Mouse (Mus musculus) adrenal gland, adult (tissue): ENCODE measurements around the gene Wdhd1.
A peak's percentile ranks its signal among the peaks of the same experiment; 100 is the strongest.

Experiments used
- DNase-seq, 2 experiments: peaks; one replicate each; pipeline ENCODE4 v3.0.0; 2022 to 2023; ENCODE audit warnings: low spot score in 1 of 2; ENCODE audit not compliant: inconsistent age in 2 of 2

Wdhd1 gene

DNA sequence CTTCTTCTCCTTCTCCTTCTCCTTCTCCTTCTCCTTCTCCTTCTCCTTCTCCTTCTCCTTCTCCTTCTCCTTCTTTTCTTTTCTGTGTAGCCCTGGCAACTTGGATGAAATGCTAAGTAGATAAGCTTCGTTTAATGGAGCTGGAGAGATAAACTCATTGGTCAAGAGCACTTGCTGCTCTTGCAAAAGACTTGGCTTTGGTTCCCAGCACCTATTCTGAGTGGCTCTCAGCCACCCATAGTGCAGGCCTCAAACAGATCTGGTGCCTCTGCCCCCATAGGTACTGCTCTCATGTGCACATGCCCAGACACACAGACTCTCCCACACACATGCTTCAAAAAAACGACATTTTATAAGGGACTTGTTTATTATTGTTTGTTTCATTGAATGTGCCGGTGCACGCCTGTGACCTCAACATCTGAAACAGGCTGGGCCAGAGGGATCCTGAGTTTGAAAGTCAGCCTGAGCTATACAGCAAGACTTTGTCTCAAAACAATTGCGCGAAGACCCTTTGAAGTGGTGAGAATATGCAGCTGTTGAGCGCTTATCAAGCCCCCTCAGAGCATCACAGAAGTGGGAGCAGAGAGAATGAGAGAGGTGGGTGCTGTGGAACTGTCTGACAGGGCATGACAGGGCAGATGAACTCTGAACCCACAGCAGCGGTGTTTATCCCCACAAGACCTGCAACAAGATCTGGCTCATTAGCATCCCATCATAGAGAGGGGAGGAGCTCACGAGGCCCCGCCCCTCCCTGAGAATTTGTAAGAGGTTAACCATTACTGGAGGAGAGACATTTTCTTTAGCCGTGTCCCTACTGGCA, 53.8 kb downstream of the Wdhd1 start:
- DNase-seq, result no peak

DNA sequence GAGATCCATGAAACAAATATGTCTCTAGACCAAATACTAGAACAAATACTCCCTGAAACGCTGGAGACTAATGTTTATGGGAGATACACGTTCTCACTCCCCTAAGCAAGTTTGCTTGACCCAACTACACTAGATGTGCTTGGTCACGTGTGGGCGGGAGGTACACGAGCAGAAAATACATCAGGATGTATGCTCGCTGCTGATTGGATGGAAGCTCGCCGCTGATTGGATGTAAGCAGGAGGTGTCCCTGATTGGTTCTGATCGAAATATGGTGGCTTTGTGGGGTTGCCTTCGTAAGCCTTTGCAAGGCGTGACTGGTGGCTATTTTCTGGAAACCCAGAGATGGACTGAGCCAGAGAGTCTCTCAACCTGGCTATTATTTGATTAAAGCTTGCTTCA, 55.1 kb downstream of the Wdhd1 start:
- DNase-seq, result no peak

DNA sequence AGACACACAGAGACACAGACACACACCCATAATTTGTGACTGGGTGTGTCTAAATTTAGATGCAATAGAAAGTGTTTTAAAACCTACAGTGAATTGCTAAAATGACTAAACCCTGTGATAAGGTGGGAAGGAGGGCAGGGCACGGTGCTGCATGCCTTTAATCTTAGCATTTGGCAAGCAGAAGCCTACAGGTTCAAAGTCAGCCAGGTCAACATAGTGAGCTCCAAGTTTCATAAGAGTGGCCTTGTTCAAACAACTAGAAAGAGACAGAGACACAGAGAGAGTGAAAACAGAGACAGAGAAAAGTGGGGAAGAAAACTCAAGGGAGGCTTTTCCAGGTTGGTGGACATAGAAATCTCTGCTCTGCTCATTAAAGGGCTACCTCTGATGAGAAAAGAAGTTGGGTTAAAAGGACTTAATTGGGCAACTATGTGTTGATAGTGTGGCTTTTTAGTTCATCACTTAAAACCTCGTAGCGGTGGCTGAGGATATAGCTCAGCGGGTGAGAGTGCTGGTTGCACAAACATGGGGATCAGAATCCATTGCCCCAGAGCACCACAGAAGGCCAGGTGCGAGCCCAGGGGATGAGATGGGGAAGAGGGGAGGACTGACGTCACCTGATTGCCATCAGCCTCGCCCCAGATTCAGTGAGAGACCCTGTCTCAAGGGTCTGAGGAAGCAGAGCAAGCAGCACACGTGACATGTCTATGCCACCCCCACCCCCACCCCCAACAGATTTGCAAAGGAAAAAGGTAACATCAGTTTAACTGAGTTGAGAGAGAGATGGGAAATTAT, 56.2 kb downstream of the Wdhd1 start:
- DNase-seq, result peak in 1 of 2 experiments; percentile 23

DNA sequence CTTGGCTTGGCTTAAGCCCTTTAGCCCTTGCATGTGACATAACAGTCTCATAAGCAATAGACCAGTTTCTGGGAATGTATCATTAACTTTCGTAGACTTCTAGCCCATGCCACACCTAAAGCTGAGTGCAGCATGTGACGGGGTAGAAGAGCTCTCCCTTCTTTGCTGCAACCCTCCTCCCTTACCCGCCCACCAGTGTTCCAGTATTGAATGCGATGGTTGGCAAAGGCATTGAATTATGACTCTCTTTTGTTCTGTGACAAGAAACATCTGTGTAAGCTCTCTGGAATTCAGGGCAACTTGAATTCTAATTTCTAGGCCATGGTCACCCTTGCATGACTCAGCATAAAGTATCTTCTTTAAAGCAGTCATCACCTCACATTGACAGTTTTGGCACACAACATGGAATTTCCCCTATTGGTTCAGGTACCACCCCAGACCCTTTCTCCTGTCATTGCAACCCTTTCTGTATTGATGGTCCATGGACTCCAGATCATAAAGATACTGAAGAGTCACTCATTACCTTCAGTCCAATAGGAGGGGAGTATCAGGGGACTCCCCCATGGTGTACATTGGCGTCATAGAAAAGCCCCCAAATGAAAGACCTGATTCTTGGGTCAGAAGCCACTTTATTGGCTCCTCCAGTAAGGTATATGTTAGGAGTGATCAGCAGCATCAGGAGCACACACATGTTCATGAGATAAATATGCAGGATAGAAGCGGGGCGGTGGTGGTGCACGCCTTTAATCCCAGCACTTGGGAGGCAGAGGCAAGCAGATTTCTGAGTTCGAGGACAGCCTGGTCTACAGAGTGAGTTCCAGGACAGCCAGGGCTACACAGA, 57.7 kb downstream of the Wdhd1 start:
- DNase-seq, result peak; percentile 63 to 89

DNA sequence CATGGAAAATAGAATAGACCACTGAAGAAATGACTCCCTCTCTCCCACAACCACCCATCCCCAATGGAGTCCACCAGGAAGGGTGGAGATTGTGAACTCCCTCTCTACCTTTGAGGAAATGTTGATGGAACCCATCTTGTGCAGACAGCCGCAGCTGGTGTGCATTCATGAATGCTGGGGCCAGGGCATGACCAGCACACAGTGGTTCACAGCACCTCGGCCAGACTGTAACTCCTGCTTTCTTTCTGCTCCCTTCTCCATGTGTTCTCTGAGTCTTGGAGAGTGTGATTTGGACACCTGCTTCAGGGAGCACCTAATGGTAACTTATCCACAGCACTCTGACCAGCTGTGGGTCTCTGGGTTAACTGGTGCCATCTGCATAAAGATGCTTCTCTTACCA, 60.1 kb downstream of the Wdhd1 start:
- DNase-seq, result no peak

DNA sequence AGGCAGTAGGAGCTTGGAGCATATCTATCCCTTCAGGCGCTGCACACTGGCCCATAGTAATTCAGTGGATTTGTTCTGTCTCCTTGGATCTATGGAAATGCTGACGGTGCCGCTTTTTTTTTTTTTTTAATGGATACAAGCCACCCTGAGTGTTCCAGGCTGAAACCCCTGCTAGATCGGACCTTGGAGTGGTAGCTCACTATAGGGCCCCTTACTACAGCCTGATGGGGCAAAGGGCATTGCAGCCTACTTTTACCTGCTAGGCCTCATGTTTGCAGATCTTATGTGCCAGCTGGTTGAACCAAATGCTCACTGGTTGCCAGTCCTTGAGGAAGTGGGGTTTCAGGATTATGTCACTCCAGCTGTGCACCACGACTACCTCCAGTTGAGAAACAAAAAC, 62.3 kb downstream of the Wdhd1 start:
- DNase-seq, result no peak

DNA sequence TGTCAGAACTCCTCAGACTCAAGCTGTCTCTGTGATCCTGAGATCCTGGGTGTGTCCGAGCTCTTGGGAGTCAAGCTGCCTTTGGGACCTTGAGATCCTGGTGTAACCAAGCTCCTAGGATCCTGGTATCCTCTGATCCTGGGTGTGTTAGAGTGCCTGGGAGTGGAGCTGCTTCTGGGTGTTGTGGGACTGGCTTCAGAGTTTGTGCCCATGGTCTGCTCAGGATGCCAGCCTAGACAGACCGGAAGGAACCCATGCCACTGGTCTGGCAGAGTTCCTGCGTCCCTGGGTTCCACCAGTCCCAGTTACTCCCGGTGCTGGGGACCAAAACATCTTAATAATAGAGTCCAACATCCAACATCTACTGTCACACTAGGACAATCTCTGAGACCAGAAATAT, 63.4 kb downstream of the Wdhd1 start:
- no peak for DNase-seq

DNA sequence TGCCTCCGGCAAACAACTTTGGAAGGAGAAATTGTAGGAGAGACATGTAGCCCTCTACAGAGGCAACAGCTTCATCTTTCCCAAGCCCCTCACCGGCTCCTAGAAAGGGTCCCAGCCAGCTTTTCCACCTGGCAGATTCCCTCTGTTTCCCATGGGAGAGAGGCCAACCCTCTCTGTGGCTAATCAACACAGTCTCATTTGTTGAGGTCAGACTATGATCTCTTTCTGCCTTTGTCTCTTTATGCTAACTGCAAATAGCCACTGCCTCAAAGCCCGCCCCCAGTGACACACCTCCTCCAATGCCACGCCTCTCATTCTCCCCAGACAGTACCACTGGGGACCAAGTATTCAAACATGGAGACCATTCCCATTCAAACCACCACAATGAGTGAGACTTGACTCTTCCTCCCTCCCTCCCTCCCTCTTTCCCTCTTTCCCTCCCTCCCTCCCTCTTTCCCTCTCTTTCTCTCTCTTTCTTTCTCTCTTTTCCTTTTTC, 66.9 kb downstream of the Wdhd1 start:
- no peak for DNase-seq

DNA sequence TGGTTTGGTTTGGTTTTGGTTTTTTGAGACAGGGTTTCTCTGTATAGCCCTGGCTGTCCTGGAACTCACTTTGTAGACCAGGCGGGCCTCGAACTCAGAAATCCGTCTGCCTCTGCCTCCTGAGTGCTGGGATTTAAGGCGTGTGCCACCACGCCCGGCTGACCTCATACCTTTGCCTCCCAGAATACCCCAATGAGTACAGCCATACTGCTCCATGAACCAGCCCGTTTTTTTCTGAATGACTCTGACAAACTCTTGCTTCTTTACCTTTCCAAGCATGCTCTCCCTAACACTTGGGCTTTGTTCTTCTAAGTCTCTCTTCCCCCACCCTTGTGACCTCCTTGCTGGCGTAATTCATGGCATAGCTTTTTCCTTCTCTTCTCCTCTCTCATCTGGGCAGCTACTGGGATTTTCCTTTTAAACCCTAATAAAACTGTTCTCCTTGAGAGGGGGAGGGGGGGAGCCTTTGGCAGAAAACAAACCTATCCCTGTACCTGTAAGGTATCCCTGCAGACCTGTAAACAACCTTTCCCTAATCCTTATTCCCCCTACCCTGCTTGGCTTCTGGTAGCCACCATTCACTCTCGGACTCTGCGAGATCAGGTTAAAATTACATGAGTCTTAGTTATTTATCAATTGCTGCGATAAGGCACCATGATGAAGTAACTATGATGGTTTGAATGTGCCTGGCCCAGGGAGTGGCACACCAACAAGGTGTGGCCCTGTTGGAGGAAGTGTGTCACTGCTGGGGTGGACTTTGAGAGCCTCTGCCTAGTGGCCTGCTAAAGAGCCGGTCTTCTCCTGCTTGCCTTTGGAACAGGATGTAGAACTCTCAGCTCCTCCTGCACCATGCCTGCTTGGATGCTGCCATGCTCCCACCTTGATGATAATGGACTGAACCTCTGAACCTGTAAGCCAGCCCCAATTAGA, 67.8 kb downstream of the Wdhd1 start:
- DNase-seq, result no peak

DNA sequence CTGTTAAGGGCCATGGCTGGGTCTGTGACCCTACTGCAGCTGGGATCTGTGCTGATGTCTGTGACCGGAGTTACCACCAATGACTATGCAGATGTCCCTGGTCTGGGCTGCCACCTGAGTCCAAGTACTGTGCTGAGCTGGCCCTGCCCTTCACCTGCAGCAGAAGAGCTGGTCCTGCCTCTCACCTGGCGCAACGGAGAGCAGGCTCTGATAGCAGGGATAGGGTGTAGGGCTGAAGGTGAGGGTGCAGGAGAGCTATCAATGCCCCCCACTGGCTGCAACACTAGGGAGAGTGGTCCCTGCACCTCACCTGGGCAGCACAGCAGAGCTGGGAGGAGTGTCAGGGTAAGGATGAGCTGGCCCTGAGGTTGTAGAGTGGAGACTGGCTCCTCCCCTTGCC, 70.1 kb downstream of the Wdhd1 start:
- DNase-seq, result no peak

DNA sequence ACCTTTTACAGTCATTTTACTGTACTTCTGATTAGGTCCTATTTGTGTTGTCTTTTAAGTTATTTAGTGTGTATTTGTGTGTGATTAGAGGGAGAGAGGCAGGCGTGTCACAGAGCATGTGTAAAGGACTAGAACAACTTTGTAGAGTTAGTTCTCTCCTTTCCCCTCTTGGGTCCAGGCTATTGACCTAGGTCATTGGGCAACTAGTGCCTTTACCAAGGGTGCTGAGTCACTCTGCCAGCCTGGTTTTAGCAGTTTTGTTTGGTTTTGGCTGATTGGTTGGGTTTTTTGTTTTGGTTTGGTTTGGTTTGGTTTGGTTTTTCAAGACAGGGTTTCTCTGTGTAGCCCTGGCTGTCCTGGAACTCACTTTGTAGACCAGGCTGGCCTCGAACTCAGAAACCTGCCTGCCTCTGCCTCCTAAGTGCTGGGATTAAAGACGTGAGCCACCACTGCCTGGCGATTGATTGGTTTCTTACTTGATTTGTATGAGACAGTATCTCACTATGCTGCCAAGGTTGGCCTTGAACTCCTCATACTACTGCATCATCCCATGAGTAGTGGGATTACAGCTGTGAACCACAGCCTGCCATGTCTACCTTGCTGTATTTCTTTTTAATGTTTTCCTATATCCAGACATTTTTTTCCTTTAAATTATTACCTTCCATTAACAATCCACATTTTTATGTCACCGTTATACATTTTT, 71.2 kb downstream of the Wdhd1 start:
- DNase-seq, result peak in 1 of 2 experiments; percentile 54

DNA sequence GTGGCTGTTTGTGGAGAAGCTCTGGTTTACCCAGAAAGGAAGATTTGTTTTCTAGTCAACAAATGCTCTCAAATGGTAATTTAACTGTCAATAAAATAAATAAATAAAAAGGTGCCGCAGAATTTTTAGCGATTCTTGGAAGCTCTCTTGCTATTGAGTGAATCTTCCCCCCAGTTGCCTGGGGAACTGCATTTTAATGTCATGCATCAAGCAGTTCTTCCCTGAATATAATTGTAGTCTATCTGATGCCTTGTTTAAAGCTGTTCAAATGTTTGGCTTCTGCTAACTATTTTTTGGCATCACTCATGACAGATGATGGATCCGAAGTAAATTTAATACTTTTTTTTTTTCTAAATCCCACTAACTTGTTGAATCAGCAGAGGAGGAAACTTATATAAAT, 79.3 kb downstream of the Wdhd1 start:
- DNase-seq, result no peak

DNA sequence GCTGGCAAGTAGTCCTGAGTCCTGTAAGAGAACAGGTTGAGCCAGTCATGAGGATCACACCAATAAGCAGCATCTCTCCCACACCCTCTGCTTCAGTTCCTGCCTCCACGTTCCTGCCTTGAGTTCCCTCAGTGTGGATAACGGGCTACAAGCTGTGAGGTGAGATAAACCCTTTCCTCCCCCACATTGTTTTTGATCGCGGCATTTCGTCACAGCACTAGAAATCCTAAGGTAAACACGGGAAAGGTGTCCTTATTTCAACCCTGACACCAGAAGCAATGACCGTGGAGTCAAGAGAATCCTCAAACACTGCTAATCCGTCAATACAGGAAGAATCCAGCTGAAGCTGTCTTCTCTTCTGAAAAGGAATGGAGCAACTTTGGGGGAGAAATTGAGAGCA, 79.9 kb downstream of the Wdhd1 start:
- DNase-seq, result no peak

DNA sequence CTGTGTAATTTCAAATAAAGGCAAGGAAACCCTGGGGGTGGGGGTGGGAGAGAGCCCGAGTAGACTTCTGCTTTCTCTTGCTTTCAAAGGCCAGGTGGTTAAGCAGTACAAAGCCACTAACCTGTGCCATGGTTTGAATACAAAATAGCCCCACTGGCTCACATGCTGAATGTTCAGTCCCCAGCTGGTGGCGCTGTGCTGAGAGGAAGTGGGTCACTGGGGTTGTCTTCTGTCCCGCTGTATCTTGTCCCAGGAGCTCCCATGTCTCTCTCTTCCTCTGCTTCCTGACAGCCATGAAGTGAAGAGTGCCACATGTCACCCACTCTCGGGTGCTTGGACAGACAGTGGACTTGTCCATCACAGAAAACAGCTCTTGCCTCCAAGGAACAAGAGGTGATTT, 82.6 kb downstream of the Wdhd1 start:
- DNase-seq, result peak in 1 of 2 experiments; percentile 51

DNA sequence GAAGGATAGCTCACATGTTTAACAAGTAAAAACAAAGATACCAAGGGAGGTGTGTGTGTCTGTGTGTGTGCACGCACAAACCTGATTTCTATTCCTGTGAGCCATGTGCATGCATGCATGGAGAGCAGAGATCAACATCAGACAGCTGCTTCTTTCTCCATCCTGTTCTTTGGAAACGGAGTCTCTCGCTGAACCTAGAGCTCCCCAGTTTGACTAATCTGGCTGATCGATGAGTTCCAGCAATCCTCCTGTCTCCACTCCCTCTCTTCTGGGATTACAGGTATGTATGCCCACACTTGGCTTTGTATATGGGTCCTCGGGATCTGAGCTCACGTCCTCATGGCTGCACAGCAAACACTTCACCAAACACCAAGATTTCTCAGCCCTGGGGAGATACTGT, 83.2 kb downstream of the Wdhd1 start:
- no peak for DNase-seq

DNA sequence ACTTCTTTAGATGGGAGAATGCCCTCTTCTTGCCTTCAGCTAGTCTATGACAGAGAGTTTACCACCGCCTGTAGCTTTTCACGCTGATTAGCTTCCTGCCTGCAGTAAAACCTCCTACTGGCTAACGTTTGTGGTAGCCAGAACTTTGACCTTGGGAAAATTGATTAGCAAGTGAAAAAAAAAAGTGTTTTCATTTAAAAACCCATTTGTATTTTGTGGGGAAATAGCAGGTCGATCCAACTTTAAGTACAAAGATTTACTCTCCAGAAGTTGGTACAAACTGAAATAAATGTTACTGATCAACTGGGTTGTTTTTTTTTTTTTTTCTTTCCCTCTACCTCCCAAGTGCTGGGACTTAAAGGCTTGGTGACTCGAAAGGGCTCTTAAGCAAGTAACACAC, 84.8 kb downstream of the Wdhd1 start:
- peak in 1 of 2 experiments; percentile 46 for DNase-seq
